Mouse (Mus musculus): ENCODE data around the gene Plod2. TPM values are rescaled to one million over a fixed set of nuclear protein-coding genes. Genes with fewer than 3 reads are reported as not detected.

Plod2 gene
- total and polyA plus RNA-seq, 3 experiments, result not detected

GRCm38 (mm10) chr9:92596916-92597547, 55.0 kb downstream of the Plod2 start:
- Histone ChIP-seq H3K27me3 (ENCODE audit: control insufficient read depth in 1 of 2, insufficient read depth in 2 of 2, low read length in 2 of 2) (peaks cover 0 to 1% of the 10 kb centered on the region in 2 experiments; a peak in 1 of 4 replicates), H3K4me3 (ENCODE audit: control insufficient read depth in 1 of 2, insufficient read depth in 1 of 2, low read depth in 2 of 2, low read length in 2 of 2) (no peak overlapping the region), H3K4me1 (ENCODE audit: control insufficient read depth in 1 of 2, insufficient read depth in 2 of 2, low read length in 2 of 2) (no peaks in the 10 kb centered on the region), H3K36me3 (ENCODE audit: control insufficient read depth in 1 of 2, insufficient read depth in 2 of 2, low read length in 2 of 2) (no peaks in the 10 kb centered on the region), H3K9ac (ENCODE audit: control insufficient read depth, low read depth, low read length, poor library complexity, severe bottlenecking) (no peak overlapping the region), H3K79me2 (ENCODE audit: control insufficient read depth, insufficient read depth, low read length, poor library complexity) (no peaks in the 10 kb centered on the region), H3K27ac (ENCODE audit: control insufficient read depth, low read depth, low read length) (no peak overlapping the region), H3K9me3 (replicated peaks; ENCODE audit: insufficient read depth, low read length) (no peaks in the 10 kb centered on the region)
- TF ChIP-seq NRF1 (IDR thresholded peaks at IDR 0.05; ENCODE audit: insufficient read depth, low read depth, low read length, poor library complexity, severe bottlenecking) (no peak), MAX (IDR thresholded peaks at IDR 0.05; ENCODE audit: low read length) (no peak), GABPA (IDR thresholded peaks at IDR 0.05; ENCODE audit: low read depth, low read length) (no peak), RAD21 (IDR thresholded peaks at IDR 0.05; ENCODE audit: low read depth, low read length) (no peak), CHD1 (IDR thresholded peaks at IDR 0.05; ENCODE audit: low read depth, low read length) (no peak), MEF2A (IDR thresholded peaks at IDR 0.05; ENCODE audit: extremely low read depth, insufficient replicate concordance, low read depth, low read length, poor library complexity, severe bottlenecking) (no peak), KAT2A (conservative IDR thresholded peaks at IDR 0.05; ENCODE audit: low read depth, low read length) (no peak), GATA1 (IDR thresholded peaks at IDR 0.05; ENCODE audit: low read depth, low read length) (no peak), ZNF384 (IDR thresholded peaks at IDR 0.05; ENCODE audit: low read depth, low read length) (no peak), RCOR1 (IDR thresholded peaks at IDR 0.05; ENCODE audit: low read depth, low read length) (no peak), BHLHE40 (IDR thresholded peaks at IDR 0.05; ENCODE audit: borderline replicate concordance, low read depth, low read length) (no peak)
- no peak for DNase-seq (ENCODE audit: low read depth, low spot score)

DNA sequence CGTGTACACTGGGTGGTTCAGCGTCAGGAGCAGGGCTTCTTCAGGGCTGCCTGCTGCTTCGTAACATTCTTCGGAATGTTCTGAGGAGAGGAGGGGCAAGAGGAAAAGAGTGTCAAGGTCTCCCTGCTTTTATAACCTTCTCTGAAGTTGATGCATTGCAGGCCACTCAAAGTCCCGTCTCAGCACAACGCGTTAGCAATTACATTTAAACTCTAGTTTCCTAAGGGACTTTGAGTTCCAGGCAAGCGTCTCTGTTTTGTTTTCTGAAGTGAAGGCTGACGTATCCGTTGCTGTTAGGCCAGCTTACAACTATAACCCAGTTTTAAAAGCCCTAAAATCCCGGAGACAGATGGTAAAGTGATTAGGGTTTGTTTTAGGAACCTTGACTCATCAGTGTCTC, 55.8 kb downstream of the Plod2 start:
- no peaks in the 10 kb centered on the region for H3K4me1 ChIP-seq (ENCODE audit: control insufficient read depth in 1 of 2, insufficient read depth in 2 of 2, low read length in 2 of 2)
- H3K4me3 ChIP-seq (ENCODE audit: control insufficient read depth in 1 of 2, insufficient read depth in 1 of 2, low read depth in 2 of 2, low read length in 2 of 2), result no peak overlapping the region
- H3K79me2 ChIP-seq (ENCODE audit: control insufficient read depth, insufficient read depth, low read length, poor library complexity), result no peaks in the 10 kb centered on the region
- no peaks in the 10 kb centered on the region for H3K9me3 ChIP-seq (replicated peaks; ENCODE audit: insufficient read depth, low read length)
- peaks cover 0 to 1% of the 10 kb centered on the region in 2 experiments; a peak in 1 of 4 replicates for H3K27me3 ChIP-seq (ENCODE audit: control insufficient read depth in 1 of 2, insufficient read depth in 2 of 2, low read length in 2 of 2)
- TF ChIP-seq ZNF384 (IDR thresholded peaks at IDR 0.05; ENCODE audit: low read depth, low read length), result no peak
- no peak for TF ChIP-seq TAL1 (IDR thresholded peaks at IDR 0.05; ENCODE audit: low read length)
- TF ChIP-seq CHD2 (IDR thresholded peaks at IDR 0.05; ENCODE audit: low read length), result no peak
- TF ChIP-seq GATA1 (IDR thresholded peaks at IDR 0.05; ENCODE audit: low read depth, low read length), result no peak
- TF ChIP-seq USF1 (IDR thresholded peaks at IDR 0.05; ENCODE audit: low read depth, low read length), result no peak
- no peak for TF ChIP-seq E2F4 (IDR thresholded peaks at IDR 0.05; ENCODE audit: borderline replicate concordance, low read depth, low read length)
- TF ChIP-seq POLR2AphosphoS5 (IDR thresholded peaks at IDR 0.05; ENCODE audit: borderline replicate concordance, low read depth, low read length), result no peak
- no peak for TF ChIP-seq USF2 (IDR thresholded peaks at IDR 0.05; ENCODE audit: borderline replicate concordance in 1 of 2, insufficient read depth in 1 of 2, low read depth in 1 of 2, low read length in 2 of 2)
- no peak for TF ChIP-seq NRF1 (IDR thresholded peaks at IDR 0.05; ENCODE audit: insufficient read depth, low read depth, low read length, poor library complexity, severe bottlenecking)
- TF ChIP-seq POLR2AphosphoS2 (IDR thresholded peaks at IDR 0.05; ENCODE audit: low read length), result no peak
- no peak for TF ChIP-seq RCOR1 (IDR thresholded peaks at IDR 0.05; ENCODE audit: low read depth, low read length)
- TF ChIP-seq ZMIZ1 (IDR thresholded peaks at IDR 0.05; ENCODE audit: low read depth, low read length), result no peak
- TF ChIP-seq CTCF (IDR thresholded peaks at IDR 0.05 in 2 of 3, conservative IDR thresholded peaks at IDR 0.05 in 1 of 3; ENCODE audit: control insufficient read depth in 1 of 3, insufficient read depth in 1 of 3, low read depth in 2 of 3, low read length in 3 of 3, poor library complexity in 1 of 3, severe bottlenecking in 1 of 3), result no peak
- TF ChIP-seq UBTF (IDR thresholded peaks at IDR 0.05; ENCODE audit: borderline replicate concordance, insufficient read depth, low read depth, low read length), result no peak
- no peak for TF ChIP-seq GABPA (IDR thresholded peaks at IDR 0.05; ENCODE audit: low read depth, low read length)
- DNase-seq (ENCODE audit: low read depth, low spot score), result no peak
- no peaks in the 10 kb centered on the region for H3K36me3 ChIP-seq (ENCODE audit: control insufficient read depth in 1 of 2, insufficient read depth in 2 of 2, low read length in 2 of 2)
- no peak overlapping the region for H3K27ac ChIP-seq (ENCODE audit: control insufficient read depth, low read depth, low read length)
- H3K9ac ChIP-seq (ENCODE audit: control insufficient read depth, low read depth, low read length, poor library complexity, severe bottlenecking), result no peak overlapping the region
